9 mouse cellular contexts compared by ENCODE assay signal in genomic region chr11:117478271-117479006, GRCm38 (mm10). TPM values are rescaled to one million over a fixed set of nuclear protein-coding genes. Genes with fewer than 3 reads are reported as not detected.
DNase-seq lines count a peak whose midpoint lies in the region; ATAC-seq lines count a peak whose summit lies in the region.
"Had no signal": no experiment of that assay in that cellular context is flagged by ENCODE, and none has a peak within 500 bp of the region (broad histone marks: within the 10 kb centered on the region; RNA-seq: fewer than 3 reads in every experiment).

No protein-coding gene starts in this region.

- H3K4me2 ChIP-seq in hindbrain, embryonic 15.5 days: peak overlapping the region; percentile 31
- H3K4me2 ChIP-seq in stomach, embryonic 15.5 days: no peak overlapping the region

- H3K27ac ChIP-seq in forebrain, embryonic 10.5 days: peak overlapping the region; percentile 91
- H3K27ac ChIP-seq in hindbrain, embryonic 15.5 days (replicated peaks): peak overlapping the region; percentile 86
- H3K27ac ChIP-seq in stomach, embryonic 15.5 days: peak overlapping the region; percentile 69; the same call in 1 of the 2 replicates

- no peak overlapping the region for H3K9ac ChIP-seq in hindbrain, embryonic 15.5 days
- H3K9ac ChIP-seq in stomach, embryonic 15.5 days: no peak overlapping the region

- peaks cover 72% of the 10 kb centered on the region for H3K4me1 ChIP-seq in forebrain, embryonic 10.5 days
- H3K4me1 ChIP-seq in hindbrain, embryonic 15.5 days (replicated peaks): peaks cover 53% of the 10 kb centered on the region
- peaks cover 18% of the 10 kb centered on the region for H3K4me1 ChIP-seq in stomach, embryonic 15.5 days

- H3K4me3 ChIP-seq in forebrain, embryonic 10.5 days: peak overlapping the region; percentile 19; the same call in 1 of the 2 replicates
- H3K4me3 ChIP-seq in hindbrain, embryonic 15.5 days: no peak overlapping the region
- H3K4me3 ChIP-seq in stomach, embryonic 15.5 days (replicated peaks): no peak overlapping the region

- peak; percentile 32; the same call in 1 of the 2 replicates for ATAC-seq in hindbrain, embryonic 15.5 days (ENCODE audit: low FRiP score, low read depth)
- no peak for ATAC-seq in stomach, embryonic 15.5 days (ENCODE audit: insufficient read depth, low FRiP score, low read depth)

- H3K36me3 ChIP-seq in forebrain, embryonic 10.5 days (replicated peaks): 0 out of 2 replicates have a peak, but pooled peaks cover 2% of the 10 kb centered on the region
- H3K36me3 ChIP-seq in hindbrain, embryonic 15.5 days: no peaks in the 10 kb centered on the region
- no peaks in the 10 kb centered on the region for H3K36me3 ChIP-seq in stomach, embryonic 15.5 days

- 70% methylated on average over 10 of the region's 10 CpGs for WGBS in forebrain, embryonic 10.5 days
- 31% methylated on average over 10 of the region's 10 CpGs for WGBS in hindbrain, embryonic 15.5 days
- WGBS in stomach, embryonic 15.5 days: 72% methylated on average over 10 of the region's 10 CpGs

- H3K9me3 ChIP-seq in forebrain, embryonic 10.5 days: peaks cover 10% of the 10 kb centered on the region; the same call in 1 of the 2 replicates
- no peaks in the 10 kb centered on the region for H3K9me3 ChIP-seq in hindbrain, embryonic 15.5 days
- no peaks in the 10 kb centered on the region for H3K9me3 ChIP-seq in stomach, embryonic 15.5 days

- peaks cover 37% of the 10 kb centered on the region for H3K27me3 ChIP-seq in forebrain, embryonic 10.5 days (ENCODE audit: poor library complexity, severe bottlenecking)
- H3K27me3 ChIP-seq in hindbrain, embryonic 15.5 days: peaks cover 5% of the 10 kb centered on the region; the same call in 1 of the 2 replicates
- no peaks in the 10 kb centered on the region for H3K27me3 ChIP-seq in stomach, embryonic 15.5 days (replicated peaks)

- peak; percentile 33 to 35 for DNase-seq in spleen, postnatal 36 days (ENCODE audit: low spot score in 2 of 2)
- no peak for DNase-seq in spleen, postnatal 14 days (ENCODE audit: low spot score in 2 of 2)
- no peak for DNase-seq in forebrain, embryonic 10.5 days (ENCODE audit: extremely low spot score, low spot score)
- DNase-seq in adrenal gland, adult 2 months: no peak
- DNase-seq in kidney, adult 9 months: no peak
- no peak for DNase-seq in spleen, adult 18-20 months

RNA-seq across cellular contexts. Expression of gene Gm11733, which starts 5.7 kb away (rescaled TPM):
- polyA plus RNA-seq in forebrain, embryonic 10.5 days (2016; fragmentation: Nextera tagmentation; extraction: Ambion mirVana): not detected in 2 replicates
- polyA plus RNA-seq in hindbrain, embryonic 15.5 days (2015; fragmentation: Nextera tagmentation; extraction: Ambion mirVana): not detected in 2 replicates
- not detected in 2 replicates for polyA plus RNA-seq in stomach, embryonic 15.5 days (2015; fragmentation: Nextera tagmentation; extraction: Ambion mirVana)
- total RNA-seq in adrenal gland, adult 2 months (2021): not detected
- not detected in 2 replicates for polyA plus RNA-seq in adrenal gland, adult 2 months (2012; rRNA removed)
- polyA plus RNA-seq: heart, embryonic 16.5 days had no signal

Comparison
In these comparisons a context has a peak if more than half of its experiments do, and no peak if none do; other contexts are left out.
1. DNase-seq: peak in spleen, postnatal 36 days (2 of 2); none in spleen, postnatal 14 days (0 of 2), forebrain, embryonic 10.5 days (single experiment), adrenal gland, adult 2 months (single experiment), kidney, adult 9 months (single experiment) and spleen, adult 18-20 months (0 of 2).
2. Peak in every context shown above with its lines, with median percentiles within 50 percentile points of each other: H3K27ac ChIP-seq.